Mouse (Mus musculus): Measurements from ENCODE around the gene Acvrl1.

DNA sequence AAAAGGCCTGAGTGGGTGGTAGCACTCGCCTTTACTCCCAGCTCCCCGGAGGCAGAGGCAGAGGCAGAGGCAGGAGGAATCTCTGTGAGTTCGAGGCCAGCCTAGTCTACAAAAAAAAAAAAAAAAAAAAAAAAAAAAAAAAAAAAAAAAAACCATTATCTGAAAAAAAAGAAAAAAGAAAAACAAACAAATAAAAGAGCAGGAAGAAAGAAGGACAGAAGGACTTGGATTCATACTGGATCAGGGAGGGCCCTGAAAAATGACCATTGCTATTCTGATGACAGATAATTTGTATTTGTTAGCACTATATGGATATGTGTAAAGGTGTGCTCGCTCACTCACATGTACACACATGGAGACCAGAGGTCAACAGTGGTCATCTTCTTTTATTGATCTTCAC is 43.0 kb downstream of the Acvrl1 start:
- TF ChIP-seq CTCF (IDR thresholded peaks at IDR 0.05; ENCODE audit: low read depth) (no peak), EP300 (IDR thresholded peaks at IDR 0.05; ENCODE audit: low read depth) (no peak)
